Mouse (Mus musculus) cerebellum, adult 18-20 months (tissue): ENCODE measurements around the gene Lbhd2.

Experiments
- DNase-seq, 2 experiments: peaks; one replicate each; pipeline ENCODE4 v3.0.0; 2021

Gene Lbhd2

GRCm38 (mm10) chr12:111434164-111434744 is 27.6 kb downstream of the Lbhd2 start:
- DNase-seq, result no peak

DNA sequence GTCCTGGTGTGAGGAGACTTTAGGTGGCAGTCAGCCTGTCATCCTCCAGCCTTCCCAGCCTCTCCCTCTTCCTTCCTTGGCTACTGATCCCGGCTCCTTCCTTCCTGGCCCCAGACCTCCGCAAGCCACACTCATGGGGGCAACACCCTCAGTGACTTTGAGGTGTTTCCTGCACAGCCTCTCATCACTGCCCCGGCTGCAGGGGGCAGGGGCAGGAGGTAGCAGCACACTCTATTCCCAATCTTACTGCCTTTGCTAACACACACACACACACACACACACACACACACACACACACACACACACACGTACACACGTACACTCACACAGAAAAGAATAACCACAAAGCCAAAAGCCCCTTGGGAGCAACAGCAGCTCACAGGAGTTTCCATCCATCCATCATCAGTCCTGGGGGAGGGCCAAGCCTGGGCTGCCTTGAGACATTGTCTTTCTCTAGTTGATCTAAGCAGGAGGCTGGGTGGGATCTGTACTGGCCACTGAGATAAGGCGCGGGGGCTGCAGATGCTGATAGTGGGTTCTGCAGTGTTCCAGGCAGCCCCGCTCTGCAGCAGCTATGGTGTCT is 28.2 kb downstream of the Lbhd2 start:
- DNase-seq, result no peak

DNA sequence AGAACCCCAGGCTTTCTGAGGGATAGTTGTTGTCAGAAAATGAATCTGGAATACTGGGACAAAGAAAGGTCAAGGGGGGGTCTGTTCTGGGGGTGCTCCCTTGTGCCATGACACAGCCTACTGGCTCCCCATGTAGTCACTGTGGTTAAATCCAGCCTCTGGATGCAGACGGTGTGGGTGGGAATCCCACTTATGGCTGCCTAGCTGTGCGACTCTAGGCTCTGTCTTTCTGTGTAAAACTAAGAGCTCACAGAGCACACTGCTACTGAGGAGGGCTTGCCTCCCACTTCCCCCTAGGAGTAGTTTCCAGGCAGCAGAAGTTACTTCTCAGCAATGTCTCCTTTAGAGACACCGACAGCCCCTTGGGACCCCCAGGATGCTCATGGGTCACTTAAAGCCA is 29.6 kb downstream of the Lbhd2 start:
- DNase-seq, result no peak

GRCm38 (mm10) chr12:111436640-111437039 is 30.0 kb downstream of the Lbhd2 start:
- no peak for DNase-seq

DNA sequence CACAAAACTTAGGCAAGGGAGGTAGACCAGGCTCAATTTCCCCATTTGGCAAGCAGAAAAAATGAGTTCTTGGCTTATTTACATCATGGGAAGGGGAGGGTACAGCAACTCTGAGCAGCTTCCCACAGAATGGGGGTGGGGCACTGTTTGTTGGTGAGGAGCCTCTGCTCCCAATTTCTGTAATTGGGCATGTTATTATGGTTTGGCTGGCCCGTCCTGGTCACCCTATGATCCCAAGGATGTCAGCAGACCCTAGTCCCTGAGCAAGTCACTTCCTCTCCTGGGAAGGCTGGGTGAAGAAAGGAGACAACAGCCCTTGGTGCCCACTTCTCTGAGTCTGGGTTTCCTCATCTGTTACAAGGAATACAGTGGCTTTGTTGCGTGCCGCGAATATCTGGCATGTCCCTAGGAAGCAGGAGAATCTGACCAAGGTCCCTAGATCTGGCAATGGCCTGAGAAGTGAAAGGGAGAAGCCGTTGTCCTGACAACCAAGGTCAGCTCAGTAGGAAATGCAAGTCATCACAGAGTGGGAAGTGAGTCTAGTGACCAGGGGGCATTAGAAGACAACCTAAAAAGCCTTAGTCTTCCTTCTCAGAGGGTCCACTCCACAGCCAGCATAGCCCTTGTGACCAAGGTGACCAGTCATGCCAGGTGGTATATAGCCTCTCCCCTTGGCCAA is 30.8 kb downstream of the Lbhd2 start:
- no peak for DNase-seq

DNA sequence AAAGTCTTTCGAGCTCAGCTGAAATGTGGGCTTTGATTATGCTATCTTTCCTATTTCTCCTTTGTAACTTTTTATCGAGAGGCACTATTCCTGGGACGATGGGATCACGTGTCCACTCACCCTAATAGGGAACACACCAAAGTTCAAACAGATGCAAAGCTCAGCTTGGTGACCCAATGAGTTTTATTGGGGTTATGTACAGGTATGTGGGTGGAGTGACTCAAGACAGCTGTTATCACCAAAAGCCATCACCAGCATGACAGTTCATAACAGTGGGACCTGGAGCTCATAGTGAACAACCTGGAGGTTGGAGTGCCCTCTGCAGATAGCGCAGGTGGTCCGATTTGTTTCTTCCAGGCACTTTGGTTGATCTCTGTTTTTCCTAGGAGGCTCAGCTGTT is 32.2 kb downstream of the Lbhd2 start:
- DNase-seq, result no peak

- no peak for DNase-seq
Observed at GRCm38 (mm10) chr12:111440701-111441373, 34.2 kb downstream of the Lbhd2 start.

- DNase-seq, result no peak
Observed at GRCm38 (mm10) chr12:111441523-111441922, 34.9 kb downstream of the Lbhd2 start.

DNA sequence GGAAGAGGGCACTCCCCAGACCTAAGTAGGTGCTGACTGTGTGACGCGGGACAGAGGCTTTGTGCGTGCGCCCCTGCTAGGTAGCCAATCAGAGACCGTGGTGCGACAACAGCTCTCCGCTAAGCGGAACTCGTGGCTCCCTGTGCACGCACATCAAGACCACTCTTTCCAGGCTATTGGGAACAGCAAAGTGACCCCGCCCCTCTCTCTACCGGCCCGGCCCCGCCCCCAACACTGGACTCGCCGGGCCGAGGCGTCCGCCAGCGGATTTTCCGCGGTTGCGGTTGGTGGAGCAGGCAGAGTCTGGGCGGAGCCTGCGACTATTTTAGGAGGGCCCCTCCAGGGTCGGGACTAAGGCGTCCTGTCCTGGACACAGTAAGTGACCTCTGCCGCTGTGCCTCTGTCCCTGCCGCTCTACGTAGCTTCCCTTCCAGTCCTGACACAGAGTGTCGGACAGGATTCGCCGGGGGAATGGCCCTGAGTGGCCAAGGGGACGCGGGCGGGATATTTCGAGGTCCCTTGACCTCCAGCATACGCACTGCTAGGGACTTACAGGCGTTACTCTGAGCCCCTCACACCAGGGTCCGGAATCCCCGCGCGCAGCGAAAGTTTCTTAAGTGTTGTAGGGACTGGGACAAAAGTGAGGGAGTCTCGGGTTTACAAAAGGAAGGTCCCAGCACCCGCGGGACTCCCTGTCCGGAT is 35.9 kb downstream of the Lbhd2 start, which contains the start of gene Tnfaip2:
Gene Tnfaip2 (plus strand): TSS at position 161 of the 702 bp plus-strand sequence.
- DNase-seq, result no peak

DNA sequence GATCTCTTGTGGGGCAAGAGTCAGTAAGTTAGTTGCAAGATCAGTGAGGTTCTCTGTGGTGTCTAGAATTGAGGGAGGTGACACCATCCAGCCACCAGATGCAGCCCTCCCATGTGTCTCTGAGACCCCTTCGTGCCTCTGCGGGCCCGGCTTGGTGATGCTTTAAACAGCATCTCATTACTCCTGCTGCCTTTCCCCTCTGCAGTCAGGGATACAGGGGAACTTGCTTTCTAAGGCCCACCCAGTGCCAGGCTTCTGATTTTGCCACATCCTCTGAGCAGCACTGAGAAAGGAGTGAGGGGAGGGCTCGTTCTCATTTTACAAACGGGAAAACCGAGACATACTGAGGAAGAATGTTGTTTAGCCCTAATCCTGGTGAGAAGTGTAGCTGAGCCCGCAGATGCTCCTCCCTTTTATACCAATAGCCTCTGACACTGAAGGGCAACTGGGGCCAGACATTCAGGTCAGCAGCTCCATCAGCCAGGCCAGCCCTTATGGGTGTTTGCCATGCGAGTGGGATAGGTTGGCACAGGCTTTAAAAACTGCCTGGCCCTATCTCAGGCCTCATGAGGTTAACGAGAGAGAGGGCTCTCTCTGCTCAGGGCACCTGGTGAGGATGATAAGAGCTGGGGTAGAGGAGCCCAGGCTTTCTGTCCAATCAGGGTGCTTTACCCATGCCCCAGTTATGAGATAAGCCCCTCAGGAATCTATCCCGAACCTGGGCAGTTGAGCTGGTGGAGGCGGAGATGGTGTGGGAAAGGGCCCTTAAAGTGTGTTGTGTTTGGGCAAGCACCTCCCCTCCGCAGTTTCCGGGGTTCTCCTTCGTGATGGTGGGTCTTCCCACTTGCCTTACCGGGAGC is 36.6 kb downstream of the Lbhd2 start:
- DNase-seq, result no peak

DNA sequence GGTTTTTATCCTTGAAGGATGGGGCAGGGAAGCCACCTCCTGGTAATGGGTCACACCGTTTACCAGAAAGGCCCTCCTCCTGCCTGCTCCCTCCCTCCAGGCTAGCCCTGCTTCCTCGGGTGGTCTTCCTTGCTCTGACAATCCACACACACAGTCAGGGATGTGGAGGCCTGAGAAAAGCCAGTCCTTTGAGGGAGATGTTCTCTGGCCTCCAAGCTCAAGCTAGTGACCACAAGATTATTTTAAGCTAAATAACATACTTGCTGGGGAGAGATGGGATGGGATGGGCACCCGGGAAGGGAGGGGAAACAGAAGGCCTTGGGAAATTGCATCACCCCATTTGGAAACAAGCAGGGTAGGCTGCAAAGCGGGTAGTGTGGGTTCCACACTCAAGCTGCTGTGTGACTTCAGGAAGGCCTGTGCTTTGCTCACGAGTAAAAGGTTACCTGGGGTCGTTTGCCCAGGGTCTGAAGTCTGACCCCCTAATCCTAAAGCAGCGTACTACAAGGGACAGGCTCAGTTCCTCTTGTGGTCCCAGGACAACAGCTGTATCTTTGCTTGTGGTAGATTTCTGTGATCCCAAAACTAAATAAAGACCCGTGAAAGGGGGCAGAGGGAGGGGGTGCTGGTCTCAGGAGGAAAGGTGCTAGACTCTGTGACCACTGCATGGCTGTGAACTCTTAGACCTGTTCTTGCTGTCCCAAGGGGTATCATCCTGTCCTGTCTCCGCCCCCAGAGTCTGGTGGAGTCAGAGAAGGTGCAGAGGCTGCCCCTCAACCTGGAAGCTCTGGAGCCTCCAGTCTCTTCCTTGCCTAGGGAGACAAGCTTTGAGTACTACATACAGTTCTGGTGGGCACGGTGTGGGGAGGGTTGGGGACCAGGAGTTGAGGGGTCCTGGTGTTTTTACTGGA is 37.6 kb downstream of the Lbhd2 start:
- DNase-seq, result no peak

- DNase-seq, result no peak
Observed at GRCm38 (mm10) chr12:111445161-111445889, 38.7 kb downstream of the Lbhd2 start.

DNA sequence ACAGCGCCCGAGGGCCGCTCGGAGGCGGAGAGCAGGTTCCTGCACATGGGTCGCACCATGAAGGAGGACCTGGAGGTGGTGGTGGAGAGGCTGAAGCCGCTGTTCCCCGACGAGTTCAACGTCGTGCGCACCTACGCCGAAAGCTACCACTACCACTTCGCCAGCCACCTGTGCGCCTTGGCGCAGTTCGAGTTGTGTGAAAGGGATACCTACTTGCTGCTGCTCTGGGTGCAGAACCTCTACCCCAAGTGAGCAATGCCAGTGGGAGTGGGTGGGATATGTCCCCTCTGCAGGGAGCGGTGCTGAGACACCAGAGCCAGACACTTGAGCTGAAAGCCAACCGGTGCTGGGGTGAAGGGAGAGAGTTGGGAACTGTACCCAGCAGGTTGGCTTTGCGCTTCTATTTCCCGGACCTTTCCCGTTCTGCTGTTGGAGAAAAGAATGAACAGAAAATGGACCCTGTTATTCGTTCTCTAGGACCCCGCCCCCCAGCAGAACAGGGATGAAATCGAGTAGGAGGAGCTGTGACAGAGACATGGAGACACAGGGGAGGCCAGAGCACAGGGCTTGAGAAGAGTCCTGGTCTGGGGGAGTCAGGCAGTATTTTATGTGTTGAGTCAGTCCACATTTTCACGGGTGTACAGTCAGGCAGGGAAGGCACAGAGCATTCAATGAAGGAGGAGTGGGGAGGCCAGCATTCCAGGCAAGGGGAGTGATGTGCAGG is 39.4 kb downstream of the Lbhd2 start:
- DNase-seq, result no peak

GRCm38 (mm10) chr12:111446745-111447144 is 40.1 kb downstream of the Lbhd2 start:
- no peak for DNase-seq

DNA sequence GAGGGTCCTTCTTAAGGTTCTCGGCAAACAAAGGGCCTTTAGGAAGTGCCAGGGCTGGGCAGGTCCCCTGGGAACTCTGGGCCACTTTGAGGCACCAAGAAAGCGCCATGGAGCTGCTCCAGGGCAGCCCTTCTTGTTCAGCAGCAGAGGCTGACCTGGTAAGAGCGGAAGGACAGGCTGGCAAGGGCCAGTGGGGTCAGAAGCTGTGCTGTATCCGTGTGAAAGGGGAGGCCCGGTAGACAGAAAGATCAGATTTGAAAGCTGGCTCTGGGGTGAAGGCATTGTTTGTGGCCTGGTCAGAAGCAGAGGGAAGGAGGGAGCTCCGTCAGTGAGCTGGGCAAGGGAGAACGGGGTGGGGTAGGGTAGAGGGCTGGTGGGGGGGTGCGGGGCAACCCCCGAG is 40.7 kb downstream of the Lbhd2 start:
- DNase-seq, result no peak

DNA sequence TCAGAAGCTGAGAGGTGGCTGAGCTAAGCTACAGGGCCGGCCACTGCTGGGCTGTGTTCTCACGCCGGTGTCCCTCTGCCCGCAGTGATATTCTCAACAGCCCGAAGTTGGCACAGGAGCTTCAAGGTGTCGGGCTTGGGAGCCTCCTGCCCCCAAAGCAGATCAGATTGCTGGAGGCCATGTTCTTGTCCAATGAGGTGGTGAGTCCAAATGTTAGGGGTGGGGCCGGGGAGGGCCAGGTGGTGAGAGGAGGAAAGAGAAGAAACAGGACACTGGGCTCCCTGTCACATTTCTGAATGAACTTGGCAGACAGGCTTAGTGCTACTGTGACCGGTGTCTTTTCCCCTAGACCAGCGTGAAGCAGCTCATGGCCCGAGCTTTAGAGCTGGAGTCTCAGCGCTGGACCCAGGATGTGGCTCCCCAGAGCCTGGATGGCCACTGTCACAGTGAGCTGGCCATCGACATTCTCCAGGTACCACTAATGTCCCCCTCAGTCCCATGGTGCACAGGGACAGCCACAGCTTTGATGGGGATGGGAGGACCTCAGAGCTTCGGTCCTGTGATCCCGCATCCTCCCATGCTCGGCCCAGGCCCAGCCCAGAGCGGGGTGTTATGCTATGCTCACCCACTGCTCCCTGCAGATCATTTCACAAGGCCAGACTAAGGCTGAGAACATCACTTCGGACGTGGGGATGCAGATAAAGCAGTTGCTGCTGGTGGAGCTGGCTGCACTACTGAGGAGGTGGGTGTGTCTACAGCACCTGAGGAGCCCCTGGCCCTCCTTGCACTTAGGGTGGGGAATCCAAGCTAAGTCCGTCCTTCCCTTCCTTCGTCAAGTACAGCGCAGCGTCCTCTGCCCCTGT is 41.5 kb downstream of the Lbhd2 start:
- DNase-seq, result no peak

GRCm38 (mm10) chr12:111448931-111449705 is 42.5 kb downstream of the Lbhd2 start:
- no peak for DNase-seq

DNA sequence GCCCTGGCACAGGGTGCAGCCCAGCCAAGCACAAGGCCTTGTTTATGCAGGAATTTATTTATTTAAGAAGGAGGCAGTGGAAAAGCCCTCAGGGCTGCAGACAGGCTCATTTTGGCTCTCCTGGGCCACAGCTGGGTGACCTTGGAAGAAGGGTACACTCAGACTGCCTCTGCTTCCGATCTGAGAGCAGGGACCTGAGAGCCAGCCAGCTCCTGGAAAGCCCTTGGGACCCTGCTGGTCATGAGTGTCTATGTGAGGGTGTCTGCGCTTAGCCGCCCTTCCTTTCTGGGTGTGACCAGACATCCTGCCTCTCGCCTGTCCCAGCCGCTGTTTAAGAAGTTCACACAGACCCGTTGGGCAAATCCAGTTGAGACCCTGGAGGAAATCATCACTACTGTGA is 43.8 kb downstream of the Lbhd2 start:
- DNase-seq, result no peak
